Mouse (Mus musculus): ENCODE data around the gene Fibcd1.

DNA sequence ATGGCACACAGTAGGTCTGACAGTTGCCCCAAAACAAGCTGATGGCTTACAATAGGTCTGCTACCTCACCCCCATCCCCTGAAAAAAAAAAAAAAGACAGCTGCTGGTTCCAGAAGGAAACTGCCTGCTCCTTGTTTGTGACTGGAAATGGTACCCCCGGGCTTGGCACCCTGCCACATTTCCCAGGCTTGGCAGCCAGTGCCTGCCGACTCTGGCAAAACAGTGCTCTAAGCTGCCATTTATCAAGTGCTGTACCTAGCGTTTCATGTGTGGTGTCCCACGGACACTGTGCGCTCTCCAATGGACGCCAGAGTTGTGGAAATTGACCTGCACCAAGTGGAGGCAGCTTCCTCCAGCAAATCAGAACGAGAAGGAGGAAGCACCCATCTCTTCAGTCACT lies 17.9 kb downstream of the Fibcd1 start:
- no peak for TF ChIP-seq POLR2A (IDR thresholded peaks at IDR 0.05; ENCODE audit: control insufficient read depth, extremely low read depth, insufficient read depth, low read length, poor library complexity)
- no peak for TF ChIP-seq CTCF (IDR thresholded peaks at IDR 0.05; ENCODE audit: borderline replicate concordance, control insufficient read depth, extremely low read depth, insufficient read depth, low read length, poor library complexity)
